Comparison of ENCODE assay signal across 15 mouse cellular contexts in the genomic region with DNA sequence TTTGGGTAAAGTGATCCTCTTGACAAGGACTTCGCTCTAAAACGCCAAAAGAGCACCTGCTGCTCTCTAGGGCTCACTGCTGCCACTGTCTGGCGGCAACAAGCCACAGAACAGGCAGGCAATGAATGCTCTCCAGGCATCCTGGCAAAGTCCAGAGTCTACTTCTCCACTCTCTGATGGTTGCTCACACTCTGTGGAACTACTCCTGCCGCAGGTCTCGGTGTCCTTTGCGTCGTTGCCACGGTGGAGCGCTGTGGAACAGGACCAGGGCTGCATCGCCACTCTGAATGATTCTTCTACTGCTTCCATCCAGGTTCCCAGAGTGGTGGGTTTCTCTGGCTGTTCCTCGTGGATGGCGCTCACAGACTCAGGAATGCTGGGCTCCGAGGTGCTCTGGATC. TPM values are rescaled to one million over a fixed set of nuclear protein-coding genes. Genes with fewer than 3 reads are reported as not detected.
A peak's percentile ranks its signal among the peaks of the same experiment; 100 is the strongest.
DNase-seq lines count a peak whose midpoint lies in the region; ATAC-seq and TF ChIP-seq lines count a peak whose summit lies in the region.
"Not testable (repeated sequence)": the region's sequence is repeated elsewhere in the genome, so short reads cannot be mapped to it uniquely, and the experiment has no call there.
"Had no signal": no experiment of that assay in that cellular context is flagged by ENCODE, and none has a peak within 500 bp of the region (broad histone marks: within the 10 kb centered on the region; RNA-seq: fewer than 3 reads in every experiment).

No protein-coding gene starts in this region.

- TF ChIP-seq CTCF in kidney, adult 2 months (conservative IDR thresholded peaks at IDR 0.05; ENCODE audit: insufficient read depth, insufficient read length, low read depth, low read length) = not testable (repeated sequence)

- peaks cover 14% of the 10 kb centered on the region for H3K27me3 ChIP-seq in forebrain, embryonic 15.5 days
- not testable (repeated sequence) for H3K27me3 ChIP-seq in hindbrain, embryonic 16.5 days (replicated peaks; ENCODE audit: control insufficient read depth, insufficient read depth, low read length); kidney, adult 2 months (replicated peaks; ENCODE audit: control insufficient read depth, insufficient read depth, low read length); liver, embryonic 11.5 days (replicated peaks; ENCODE audit: control insufficient read depth, insufficient read depth, low read length)
- H3K27me3 ChIP-seq in midbrain, embryonic 13.5 days = peaks cover 20% of the 10 kb centered on the region
- H3K27me3 ChIP-seq in neural tube, embryonic 13.5 days = peaks cover 23% of the 10 kb centered on the region

- H3K4me1 ChIP-seq in forebrain, embryonic 15.5 days; hindbrain, embryonic 16.5 days (ENCODE audit: control insufficient read depth, insufficient read depth, low read depth, low read length); kidney, adult 2 months (ENCODE audit: control insufficient read depth, insufficient read depth, low read length); liver, embryonic 11.5 days (replicated peaks; ENCODE audit: control insufficient read depth, insufficient read depth, low read length); midbrain, embryonic 13.5 days (replicated peaks); neural tube, embryonic 13.5 days (replicated peaks): not testable (repeated sequence)

- H3K27ac ChIP-seq in forebrain, embryonic 15.5 days (replicated peaks); hindbrain, embryonic 16.5 days (ENCODE audit: low read depth, low read length); kidney, adult 2 months (ENCODE audit: insufficient read depth, low read depth, low read length); liver, embryonic 11.5 days (ENCODE audit: low read depth, low read length); midbrain, embryonic 13.5 days; neural tube, embryonic 13.5 days (replicated peaks): not testable (repeated sequence)

- not testable (repeated sequence) for TF ChIP-seq POLR2A in kidney, adult 2 months (IDR thresholded peaks at IDR 0.05; ENCODE audit: low read depth, low read length)

- not testable (repeated sequence) for H3K9ac ChIP-seq in forebrain, embryonic 15.5 days (replicated peaks); hindbrain, embryonic 16.5 days (ENCODE audit: low read depth, low read length); liver, embryonic 11.5 days (ENCODE audit: low read depth, low read length); midbrain, embryonic 13.5 days (replicated peaks); neural tube, embryonic 13.5 days

- not testable (repeated sequence) for H3K4me2 ChIP-seq in forebrain, embryonic 15.5 days (replicated peaks); hindbrain, embryonic 16.5 days (ENCODE audit: low read length); liver, embryonic 11.5 days; midbrain, embryonic 13.5 days (replicated peaks); neural tube, embryonic 13.5 days

- peak; percentile 57 for ATAC-seq in forebrain, embryonic 15.5 days (replicated peaks)
- ATAC-seq in hindbrain, embryonic 16.5 days = 0 out of 2 replicates have a peak, but pooled peaks have one; percentile 27
- 0 out of 2 replicates have a peak, but pooled peaks have one; percentile 15 for ATAC-seq in liver, embryonic 11.5 days (replicated peaks; ENCODE audit: low FRiP score)
- peak; percentile 76 for ATAC-seq in midbrain, embryonic 13.5 days
- peak; percentile 56; the same call in 1 of the 2 replicates for ATAC-seq in neural tube, embryonic 13.5 days (ENCODE audit: low read depth)

- peak; percentile 1 for DNase-seq in cerebellum, adult 9-11 months
- peak; percentile 38 for DNase-seq in kidney, adult 2 months
- DNase-seq in liver, embryonic 11.5 days (ENCODE audit: low spot score) = not testable (repeated sequence)

- not testable (repeated sequence) for H3K4me3 ChIP-seq in forebrain, embryonic 15.5 days; hindbrain, embryonic 16.5 days (ENCODE audit: low read length); kidney, adult 2 months (ENCODE audit: insufficient read depth, low read depth, low read length); liver, embryonic 11.5 days (ENCODE audit: low read depth, low read length); midbrain, embryonic 13.5 days (replicated peaks); neural tube, embryonic 13.5 days

- H3K9me3 ChIP-seq in forebrain, embryonic 15.5 days; hindbrain, embryonic 16.5 days (ENCODE audit: control insufficient read depth, low read length); liver, embryonic 11.5 days (ENCODE audit: control insufficient read depth, low read length); midbrain, embryonic 13.5 days; neural tube, embryonic 13.5 days: not testable (repeated sequence)

- 8% methylated on average over 3 of the region's 13 CpGs for WGBS in forebrain, embryonic 15.5 days
- 0% methylated on average over 3 of the region's 13 CpGs for WGBS in hindbrain, embryonic 16.5 days
- 2% methylated on average over 3 of the region's 13 CpGs for WGBS in kidney, adult 2 months
- WGBS in liver, embryonic 11.5 days = 0% methylated on average over 3 of the region's 13 CpGs
- 2% methylated on average over 3 of the region's 13 CpGs for WGBS in midbrain, embryonic 13.5 days
- 2% methylated on average over 3 of the region's 13 CpGs for WGBS in neural tube, embryonic 13.5 days

- not testable (repeated sequence) for H3K36me3 ChIP-seq in forebrain, embryonic 15.5 days; hindbrain, embryonic 16.5 days (ENCODE audit: control insufficient read depth, insufficient read depth, low read length); kidney, adult 2 months (ENCODE audit: control insufficient read depth, insufficient read depth, low read length); liver, embryonic 11.5 days (ENCODE audit: control insufficient read depth, insufficient read depth, low read length); midbrain, embryonic 13.5 days; neural tube, embryonic 13.5 days

RNA-seq across cellular contexts. Expression of a gene that starts 0.4 kb away (rescaled TPM):
- not detected in 2 replicates for polyA plus RNA-seq in forebrain, embryonic 15.5 days (2015; fragmentation: Nextera tagmentation; extraction: Ambion mirVana)
- polyA plus RNA-seq in hindbrain, embryonic 16.5 days (2015; fragmentation: Nextera tagmentation; extraction: Ambion mirVana) = not detected in 2 replicates
- not detected in 2 replicates for polyA plus RNA-seq in kidney, adult 2 months (2012; rRNA removed)
- not detected in 2 replicates for polyA plus RNA-seq in liver, embryonic 11.5 days (2014; fragmentation: Nextera tagmentation; extraction: Ambion mirVana)
- polyA plus RNA-seq in midbrain, embryonic 13.5 days (2015; fragmentation: Nextera tagmentation; extraction: Ambion mirVana) = not detected in 2 replicates
- polyA plus RNA-seq in neural tube, embryonic 13.5 days (2015; fragmentation: Nextera tagmentation; extraction: Ambion mirVana) = not detected in 2 replicates
- polyA plus RNA-seq: embryonic facial prominence, embryonic 15.5 days; heart, adult 2 months; heart, embryonic 14.5 days; inflammation-experienced regulatory T-cells, adult 6 months; liver, adult 2 months; lung, adult 2 months; midbrain, embryonic 10.5 days; small intestine, adult 2 months had no signal

RNA-seq across cellular contexts. Expression of a gene that starts 25.6 kb away (rescaled TPM):
- 0.27 TPM in 1 of 2 replicates, not detected in the other for polyA plus RNA-seq in forebrain, embryonic 15.5 days (2015; fragmentation: Nextera tagmentation; extraction: Ambion mirVana)
- not detected in 2 replicates for polyA plus RNA-seq in hindbrain, embryonic 16.5 days (2015; fragmentation: Nextera tagmentation; extraction: Ambion mirVana)
- polyA plus RNA-seq in kidney, adult 2 months (2012; rRNA removed) = 0.19 and 0.80 TPM in 2 replicates
- polyA plus RNA-seq in liver, embryonic 11.5 days (2014; fragmentation: Nextera tagmentation; extraction: Ambion mirVana) = not detected in 2 replicates
- polyA plus RNA-seq in midbrain, embryonic 13.5 days (2015; fragmentation: Nextera tagmentation; extraction: Ambion mirVana) = not detected in 2 replicates
- polyA plus RNA-seq in neural tube, embryonic 13.5 days (2015; fragmentation: Nextera tagmentation; extraction: Ambion mirVana) = 0.10 TPM in 1 of 2 replicates, not detected in the other
- polyA plus RNA-seq: embryonic facial prominence, embryonic 15.5 days; heart, embryonic 14.5 days; liver, adult 2 months; midbrain, embryonic 10.5 days had no signal

Comparison
In these comparisons a context has a peak if more than half of its experiments do, and no peak if none do; other contexts are left out.
1. ATAC-seq: peak in every context shown above with its lines; median percentile 76 in midbrain, embryonic 13.5 days; 57 in forebrain, embryonic 15.5 days; 56 in neural tube, embryonic 13.5 days; 27 in hindbrain, embryonic 16.5 days; 15 in liver, embryonic 11.5 days.